Mouse (Mus musculus): ENCODE measurements around the gene Epb41l5. TPM values are rescaled to one million over a fixed set of nuclear protein-coding genes. Genes with fewer than 3 reads are reported as not detected.
A peak's percentile ranks its signal among the peaks of the same experiment; 100 is the strongest.

Gene Epb41l5
- total RNA-seq, 2 experiments from 2014 or later: 3.2 to 3.9 TPM

GRCm38 (mm10) chr1:119640006-119640405, 8.8 kb downstream of the Epb41l5 start:
- Histone ChIP-seq H3K4me3 (no peak overlapping the region), H3K27ac (no peak overlapping the region)
- DNase-seq: no peak
- intact Hi-C loops (cut with DNase I): no loop called here
- TF ChIP-seq CTCF (IDR thresholded peaks at IDR 0.05): no peak

DNA sequence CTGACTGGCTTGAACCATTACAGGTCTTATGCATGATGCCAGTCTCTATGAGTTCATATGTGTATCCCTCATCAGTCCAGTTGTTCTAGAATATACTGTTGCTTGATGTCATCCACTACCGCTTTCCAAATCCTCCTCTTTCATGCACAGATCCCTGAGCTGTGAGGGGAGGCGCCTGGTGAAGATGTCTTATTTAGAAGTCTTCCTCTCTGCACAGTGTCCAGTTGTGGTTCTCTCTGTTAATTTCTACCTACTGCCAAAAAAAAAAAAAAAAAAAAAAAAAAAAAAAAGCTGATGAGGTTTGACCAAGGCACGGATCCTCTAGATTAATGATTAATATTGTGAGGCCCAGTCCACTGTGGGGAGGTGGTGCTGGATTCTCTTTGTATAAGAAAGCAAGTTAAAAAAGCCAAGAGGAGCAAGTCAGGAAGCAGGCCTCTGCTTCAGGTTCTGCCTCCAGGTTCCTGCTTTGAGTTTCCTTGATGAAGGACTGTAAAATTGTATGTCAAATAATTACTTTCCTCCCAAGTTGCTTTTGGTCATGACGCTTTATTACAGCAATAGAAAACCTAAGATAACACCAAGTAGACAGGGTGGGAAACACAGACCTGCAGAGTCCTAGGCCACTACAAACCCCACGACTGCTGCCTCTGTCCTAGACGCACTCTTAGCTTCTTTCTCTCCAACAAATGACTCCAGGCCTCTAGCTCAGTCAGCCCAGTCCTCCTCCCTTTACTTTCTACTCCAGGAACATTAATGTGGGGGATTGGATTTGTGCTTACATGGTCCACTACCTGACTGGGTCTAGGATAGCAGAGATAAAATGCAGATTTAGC, 11.4 kb downstream of the Epb41l5 start:
- Histone ChIP-seq H3K27ac (no peak overlapping the region), H3K4me3 (no peak overlapping the region)
- DNase-seq: no peak
- intact Hi-C loops (cut with DNase I): no loop called here
- TF ChIP-seq CTCF (IDR thresholded peaks at IDR 0.05): no peak

- no peak overlapping the region for H3K27ac ChIP-seq
- DNase-seq: no peak
- no peak overlapping the region for H3K4me3 ChIP-seq
- intact Hi-C loops (cut with DNase I): no loop called here
- no peak for TF ChIP-seq CTCF (IDR thresholded peaks at IDR 0.05)
Measured at GRCm38 (mm10) chr1:119634746-119635145, 14.1 kb downstream of the Epb41l5 start.

DNA sequence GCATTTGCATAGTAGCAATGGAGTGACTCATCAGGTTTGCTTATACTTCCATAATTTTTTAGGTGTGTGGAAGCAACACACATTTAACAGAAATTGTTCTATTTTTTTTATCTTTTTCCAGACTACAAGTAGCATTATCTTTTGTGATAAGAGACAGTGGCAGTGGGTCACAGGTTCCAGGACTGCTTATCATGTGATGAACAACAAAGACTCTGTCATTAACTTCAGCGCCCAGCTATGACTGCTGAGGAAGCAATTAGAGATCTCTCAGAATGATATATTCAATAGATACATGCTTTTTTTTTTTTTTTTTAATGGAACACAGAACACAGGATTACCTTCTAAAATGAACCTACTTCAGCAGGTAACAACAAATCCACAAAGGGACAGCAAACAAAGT, 18.4 kb downstream of the Epb41l5 start:
- no peak for TF ChIP-seq CTCF (IDR thresholded peaks at IDR 0.05)
- Histone ChIP-seq H3K27ac (no peak overlapping the region), H3K4me3 (no peak overlapping the region)
- intact Hi-C loops (cut with DNase I): no loop called here
- DNase-seq: no peak

DNA sequence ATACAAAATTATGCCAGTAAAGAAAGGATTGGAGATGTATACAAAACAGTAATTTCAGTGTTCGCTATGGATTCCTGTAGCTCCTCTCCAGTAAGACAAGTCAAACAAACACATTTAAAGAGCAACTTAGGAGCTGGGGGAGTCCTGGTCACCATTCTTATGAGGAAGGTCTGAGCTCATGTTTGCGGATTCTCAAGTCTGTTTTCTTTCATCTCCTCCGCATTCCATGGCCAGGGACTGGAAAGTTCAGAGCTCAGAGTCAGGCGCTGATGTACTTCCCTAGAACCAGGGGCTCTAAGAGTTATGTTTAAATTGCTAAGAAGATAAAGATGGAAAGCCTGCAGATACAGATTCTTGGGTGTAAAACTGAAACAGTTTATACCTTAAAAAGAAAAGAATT, 22.0 kb downstream of the Epb41l5 start:
- intact Hi-C loops (cut with DNase I): no loop called here
- no peak for TF ChIP-seq CTCF (IDR thresholded peaks at IDR 0.05)
- no peak overlapping the region for H3K27ac ChIP-seq
- no peak for DNase-seq
- no peak overlapping the region for H3K4me3 ChIP-seq

- Histone ChIP-seq H3K27ac (0 out of 2 replicates have a peak overlapping the region, but pooled peaks have one; percentile 10), H3K4me3 (no peak overlapping the region)
- DNase-seq: no peak
- TF ChIP-seq CTCF (IDR thresholded peaks at IDR 0.05): no peak
- intact Hi-C loops (cut with DNase I): no loop called here
Measured at GRCm38 (mm10) chr1:119624444-119624843, 24.4 kb downstream of the Epb41l5 start.

GRCm38 (mm10) chr1:119605396-119605795, 43.4 kb downstream of the Epb41l5 start:
- TF ChIP-seq CTCF (IDR thresholded peaks at IDR 0.05): no peak
- intact Hi-C loops (cut with DNase I): no loop called here
- Histone ChIP-seq H3K27ac (no peak overlapping the region), H3K4me3 (no peak overlapping the region)
- no peak for DNase-seq

GRCm38 (mm10) chr1:119602448-119602847, 46.4 kb downstream of the Epb41l5 start:
- Histone ChIP-seq H3K4me3 (no peak overlapping the region), H3K27ac (no peak overlapping the region)
- TF ChIP-seq CTCF (IDR thresholded peaks at IDR 0.05): no peak
- no peak for DNase-seq
- intact Hi-C loops (cut with DNase I): no loop called here

DNA sequence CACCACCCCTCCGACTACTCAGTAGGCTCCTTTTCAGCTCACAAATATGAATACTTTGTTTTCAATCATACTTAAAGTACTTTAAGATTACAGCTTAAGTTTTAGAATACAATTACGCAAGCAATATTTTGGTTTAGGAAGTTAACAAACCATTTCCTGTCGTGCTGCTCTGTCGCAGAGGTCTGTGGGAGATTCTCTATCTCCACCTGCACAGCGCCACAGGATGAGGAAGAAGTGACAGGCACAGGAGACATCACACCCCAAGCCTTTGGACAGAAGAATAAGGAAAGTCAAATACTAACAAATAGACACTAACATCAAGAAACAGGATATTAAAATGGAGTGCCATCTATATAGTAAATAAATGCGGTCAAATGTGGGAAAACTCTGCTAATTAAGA, 49.9 kb downstream of the Epb41l5 start:
- H3K27ac ChIP-seq: no peak overlapping the region
- intact Hi-C loops (cut with DNase I): no loop called here
- no peak for DNase-seq
- TF ChIP-seq CTCF (IDR thresholded peaks at IDR 0.05): no peak
- no peak overlapping the region for H3K4me3 ChIP-seq

GRCm38 (mm10) chr1:119596954-119597480, 51.8 kb downstream of the Epb41l5 start:
- Histone ChIP-seq H3K27ac (no peak overlapping the region), H3K4me3 (no peak overlapping the region)
- intact Hi-C loops (cut with DNase I): loop anchor here (2.0 kb wide), 1 partner anchor 54 kb away; no protein-coding TSS in a partner anchor
- DNase-seq: no peak
- no peak for TF ChIP-seq CTCF (IDR thresholded peaks at IDR 0.05)

DNA sequence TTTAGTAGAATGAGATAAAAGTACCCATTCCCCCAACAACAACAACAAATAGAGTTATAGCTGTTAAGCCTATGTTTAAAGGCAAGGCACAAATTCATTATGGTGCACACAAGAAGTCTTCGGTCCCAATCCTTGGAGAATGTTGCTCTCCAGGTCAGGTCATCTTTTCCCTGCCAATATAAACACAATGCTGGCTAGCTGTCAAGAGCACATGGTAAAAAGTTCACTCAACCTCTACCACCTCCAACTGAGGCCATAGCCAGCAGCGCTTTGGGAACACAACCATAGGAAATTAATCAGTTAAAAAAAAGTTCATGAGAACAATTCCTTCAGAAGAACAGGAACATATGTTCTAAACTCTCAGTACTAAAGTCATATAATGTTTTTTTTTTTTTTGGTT, 58.8 kb downstream of the Epb41l5 start:
- DNase-seq: no peak
- intact Hi-C loops (cut with DNase I): no loop called here
- Histone ChIP-seq H3K4me3 (no peak overlapping the region), H3K27ac (0 out of 2 replicates have a peak overlapping the region, but pooled peaks have one; percentile 6)
- no peak for TF ChIP-seq CTCF (IDR thresholded peaks at IDR 0.05)

- Histone ChIP-seq H3K27ac (no peak overlapping the region), H3K4me3 (no peak overlapping the region)
- TF ChIP-seq CTCF (IDR thresholded peaks at IDR 0.05): no peak
- DNase-seq: no peak
- intact Hi-C loops (cut with DNase I): no loop called here
Measured at GRCm38 (mm10) chr1:119584974-119585373, 63.8 kb downstream of the Epb41l5 start.

GRCm38 (mm10) chr1:119570134-119570533, 78.7 kb downstream of the Epb41l5 start:
- no peak overlapping the region for H3K27ac ChIP-seq
- DNase-seq: no peak
- TF ChIP-seq CTCF (IDR thresholded peaks at IDR 0.05): no peak
- intact Hi-C loops (cut with DNase I): no loop called here
- no peak overlapping the region for H3K4me3 ChIP-seq

- TF ChIP-seq CTCF (IDR thresholded peaks at IDR 0.05): no peak
- no peak overlapping the region for H3K27ac ChIP-seq
- no peak overlapping the region for H3K4me3 ChIP-seq
- no peak for DNase-seq
- intact Hi-C loops (cut with DNase I): no loop called here
Measured at GRCm38 (mm10) chr1:119565531-119565930, 83.3 kb downstream of the Epb41l5 start.

Data from gastrocnemius, adult 2 months (tissue).